In the genomic region with DNA sequence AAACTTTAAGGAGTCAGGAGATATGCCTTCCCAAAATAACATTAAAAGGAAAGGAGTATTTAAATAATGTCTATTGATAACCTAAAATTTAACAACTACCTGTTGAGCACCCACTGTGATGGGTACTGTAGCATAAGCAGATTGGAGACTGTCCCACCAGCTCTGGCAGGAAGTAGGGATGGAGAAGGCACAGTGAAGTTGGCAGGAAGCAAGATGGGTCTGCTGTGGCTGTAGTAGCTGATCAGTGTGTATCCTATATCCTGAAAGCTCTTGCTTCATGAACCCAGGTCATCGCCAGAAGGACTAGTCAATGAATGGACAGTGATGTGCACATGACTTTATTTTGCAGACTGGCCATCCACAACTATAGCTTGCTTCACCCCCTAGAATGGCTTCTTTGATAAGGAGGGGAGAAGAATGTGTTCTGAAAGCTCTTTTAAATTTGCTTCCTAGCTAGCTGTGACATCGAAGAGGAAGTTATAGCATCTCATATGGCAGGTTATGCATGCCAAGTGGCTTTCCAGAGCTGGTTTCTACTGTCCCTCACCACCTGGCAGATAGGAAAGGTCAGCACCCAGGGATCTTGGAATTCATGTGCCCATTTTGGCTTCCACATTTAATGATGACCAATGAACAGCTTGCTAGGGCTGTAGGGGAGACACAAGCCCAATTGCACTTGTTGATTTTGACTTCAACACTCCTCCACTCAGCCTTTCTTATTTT, we compare ENCODE assay signal across 17 mouse cellular contexts.
"Had no signal": no experiment of that assay in that cellular context is flagged by ENCODE, and none has a peak within 500 bp of the region (broad histone marks: within the 10 kb centered on the region; RNA-seq: fewer than 3 reads in every experiment).

No protein-coding gene starts in this region.

- H3K4me3 ChIP-seq: kidney, embryonic 15.5 days; limb, embryonic 12.5 days; liver, embryonic 13.5 days; lung, embryonic 15.5 days; midbrain, embryonic 12.5 days; neural tube, embryonic 13.5 days had no signal

- H3K4me1 ChIP-seq: limb, embryonic 12.5 days; liver, embryonic 13.5 days; lung, embryonic 15.5 days; midbrain, embryonic 12.5 days; neural tube, embryonic 13.5 days had no signal

- DNase-seq: kidney, postnatal 25 days; layer of hippocampus, adult 9-11 months; layer of hippocampus, postnatal 36 days; liver; liver, embryonic 13.5 days; liver, postnatal 0 days; lung, postnatal 14 days; retina, postnatal 1 day; right cerebral cortex, postnatal 4 days; spleen, adult 18-20 months; thymus, adult 2 months; thymus, postnatal 25 days had no signal

- H3K27ac ChIP-seq: kidney, embryonic 15.5 days; limb, embryonic 12.5 days; liver, embryonic 13.5 days; lung, embryonic 15.5 days; midbrain, embryonic 12.5 days; neural tube, embryonic 13.5 days had no signal

- H3K27me3 ChIP-seq: kidney, embryonic 15.5 days; limb, embryonic 12.5 days; liver, embryonic 13.5 days; lung, embryonic 15.5 days; midbrain, embryonic 12.5 days; neural tube, embryonic 13.5 days had no signal

- H3K36me3 ChIP-seq: kidney, embryonic 15.5 days; limb, embryonic 12.5 days; liver, embryonic 13.5 days; lung, embryonic 15.5 days; midbrain, embryonic 12.5 days; neural tube, embryonic 13.5 days had no signal

- H3K9ac ChIP-seq: kidney, embryonic 15.5 days; limb, embryonic 12.5 days; liver, embryonic 13.5 days; liver, postnatal 0 days; lung, embryonic 15.5 days; midbrain, embryonic 12.5 days; neural tube, embryonic 13.5 days had no signal
